Mouse (Mus musculus) heart, postnatal 36 days (tissue): ENCODE results near the gene Myg1. TPM values are rescaled to one million over a fixed set of nuclear protein-coding genes. Genes with fewer than 3 reads are reported as not detected.
"Not testable (repeated sequence)": the region's sequence is repeated elsewhere in the genome, so short reads cannot be mapped to it uniquely, and the experiment has no call there.

Source experiments
- DNase-seq, 2 experiments: peaks; one replicate each; pipeline ENCODE4 v3.0.0; 2021 to 2022
- intact Hi-C: fragments of 180-260 bp; cut with DNase I; formaldehyde crosslinking; loops from one replicate; pipeline ENCODE4 v1.15.1; 2025
- total RNA-seq, 2 experiments: library from RNA; stranded (reverse); gene quantifications; 2 replicates each; pipeline ENCODE4 v1.2.3; 2021

Gene Myg1
- 10 to 100 TPM; 17.7 to 22.7 TPM for total RNA-seq

GRCm38 (mm10) chr15:102331610-102332015 is at the start of gene Myg1:
TSS of gene Myg1 (plus strand) at chr15:102331709.
- DNase-seq = peak; percentile 77 to 83
- intact Hi-C loops = no loop called here

- intact Hi-C loops = no loop called here
- no peak for DNase-seq
These were observed 48.8 kb upstream of the Myg1 start for GRCm38 (mm10) chr15:102282463-102283292.

DNA sequence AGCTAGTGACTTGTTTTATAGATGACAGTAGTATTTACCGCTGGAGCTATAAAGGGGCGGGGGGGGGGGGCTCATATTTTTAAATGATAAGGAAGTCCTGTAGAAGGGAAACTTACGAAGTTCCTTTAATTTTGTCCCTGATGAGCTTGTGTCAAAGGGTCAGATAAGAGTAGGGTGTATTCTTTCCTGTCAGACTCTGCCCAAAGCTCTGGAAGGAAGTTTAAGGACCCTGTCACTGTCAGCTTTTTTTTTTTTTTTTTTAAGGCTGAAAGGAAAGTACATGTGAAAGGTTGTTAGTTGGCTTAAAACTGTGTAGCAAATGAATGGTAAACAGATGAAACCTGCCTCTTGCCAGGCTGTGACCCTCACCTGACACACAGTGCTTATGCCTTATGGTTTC is 47.9 kb upstream of the Myg1 start:
- no peak for DNase-seq
- intact Hi-C loops = no loop called here

DNA sequence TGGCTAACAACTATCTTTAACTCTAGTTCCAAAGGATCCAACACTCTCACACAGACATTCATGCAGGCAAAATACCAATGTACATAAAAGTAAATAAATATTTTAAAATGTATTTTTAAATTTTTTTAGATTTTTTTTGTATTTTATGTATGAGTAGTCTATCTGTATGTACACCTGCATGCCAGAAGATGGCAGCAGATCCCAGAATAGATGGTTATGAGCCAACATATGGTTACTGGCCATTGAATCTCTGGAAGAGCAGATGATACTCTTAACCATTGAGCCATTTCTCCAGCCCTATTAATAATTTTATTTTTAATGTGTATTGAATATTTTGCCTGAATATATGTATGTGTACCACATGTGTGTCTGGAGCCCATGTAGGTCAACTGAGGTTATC is 44.1 kb upstream of the Myg1 start:
- intact Hi-C loops = loop anchor here (5.0 kb wide), 1 partner anchor 90 kb away; no protein-coding TSS in a partner anchor
- DNase-seq = peak; percentile 37 to 46

GRCm38 (mm10) chr15:102295633-102296367 is 35.7 kb upstream of the Myg1 start, which contains the start of gene Espl1:
TSS of gene Espl1 (plus strand) at chr15:102296266.
- intact Hi-C loops = no loop called here
- peak; percentile 92 to 93 for DNase-seq

DNA sequence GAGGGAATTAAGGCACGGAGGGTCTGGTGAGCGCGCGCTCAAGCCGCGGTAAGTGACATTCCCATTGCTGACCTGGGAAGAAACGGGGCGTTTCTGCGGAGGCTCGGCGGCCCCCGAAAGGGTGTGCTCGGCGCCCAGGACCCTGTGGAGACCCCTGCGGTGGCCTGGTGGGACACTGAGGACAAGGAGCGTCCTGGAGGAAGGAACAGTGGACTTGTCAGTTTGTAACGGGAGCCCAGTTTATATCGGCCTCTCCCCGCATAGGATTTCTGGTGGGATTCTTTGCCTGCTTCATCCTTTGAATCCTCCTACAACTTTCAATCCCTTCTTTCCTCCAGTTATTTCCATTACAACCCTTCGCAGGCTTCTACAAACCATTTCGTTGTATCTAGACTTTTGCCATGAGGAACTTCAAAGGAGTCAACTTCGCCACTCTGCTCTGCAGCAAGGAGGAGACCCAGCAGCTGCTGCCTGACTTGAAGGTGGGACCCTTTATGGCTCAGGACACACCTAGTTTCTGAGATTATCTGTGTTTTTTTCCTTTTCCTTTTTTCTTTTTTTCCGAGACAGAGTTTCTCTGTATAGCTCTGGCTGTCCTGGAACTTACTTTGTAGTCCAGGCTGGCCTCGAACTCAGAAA is 35.0 kb upstream of the Myg1 start:
- no peak for DNase-seq
- intact Hi-C loops = no loop called here

- intact Hi-C loops = no loop called here
These were observed 29.0 kb upstream of the Myg1 start for GRCm38 (mm10) chr15:102302542-102302941.

DNA sequence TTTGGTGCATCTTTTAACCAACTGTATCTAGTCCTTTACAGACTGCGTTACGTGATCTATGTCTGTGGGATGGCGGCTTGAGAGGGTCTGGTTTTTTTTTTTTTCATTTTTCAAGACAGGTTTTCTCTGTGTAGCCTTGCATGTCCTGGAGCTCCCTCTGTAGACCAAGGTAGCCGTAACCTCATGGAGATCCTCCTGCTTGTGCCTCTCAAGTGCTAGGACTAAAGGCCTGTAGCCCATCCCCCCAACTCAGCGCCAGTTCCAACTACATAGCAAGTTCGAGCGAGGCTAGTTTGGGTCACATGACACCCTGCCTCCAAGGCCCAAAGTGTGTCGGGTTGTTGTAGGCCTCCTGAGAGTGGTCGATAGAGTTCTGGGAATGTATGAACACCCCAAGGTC is 22.8 kb upstream of the Myg1 start:
- intact Hi-C loops = no loop called here
- DNase-seq = no peak

More at GRCm38 (mm10) chr15:102302542-102302941, 29.0 kb upstream of the Myg1 start:
- no peak for DNase-seq

DNA sequence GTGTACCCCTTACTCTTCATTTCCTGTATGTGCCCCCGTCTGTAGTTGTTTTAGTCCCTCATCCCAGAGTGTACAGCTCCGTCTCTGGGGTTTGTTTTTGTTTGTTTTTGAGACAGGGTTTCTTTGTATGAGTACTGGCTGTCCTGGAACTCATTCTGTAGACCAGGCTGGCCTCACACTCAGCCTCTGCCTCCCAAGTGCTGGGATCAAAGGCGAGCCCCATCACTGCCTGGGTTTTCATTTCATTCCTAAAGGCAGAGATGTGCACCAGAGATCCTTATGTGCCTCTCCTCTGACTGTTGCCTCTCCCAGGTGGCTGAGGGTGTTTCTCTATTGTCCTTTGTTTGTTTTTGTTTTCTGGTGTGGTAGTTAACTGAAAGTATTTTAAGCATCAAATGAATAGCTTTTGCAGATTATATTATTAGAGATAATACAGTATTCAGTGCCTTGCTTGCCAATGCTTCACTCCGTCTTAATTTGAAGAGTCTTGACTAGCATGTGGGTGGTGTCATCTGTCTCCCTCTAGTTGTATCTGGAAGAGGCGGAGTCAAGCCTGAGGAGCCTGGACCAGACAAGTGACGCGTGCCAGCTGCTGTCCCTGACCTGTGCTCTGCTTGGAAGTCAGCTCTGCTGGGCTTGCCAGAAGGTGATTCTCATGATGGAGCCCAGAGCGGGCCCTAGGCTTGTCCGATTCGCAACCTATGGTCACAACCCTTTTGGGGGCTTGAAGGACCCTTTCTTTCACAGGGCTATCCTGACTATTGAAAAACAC is 21.2 kb upstream of the Myg1 start:
- intact Hi-C loops = no loop called here
- peak; percentile 67 for DNase-seq

DNA sequence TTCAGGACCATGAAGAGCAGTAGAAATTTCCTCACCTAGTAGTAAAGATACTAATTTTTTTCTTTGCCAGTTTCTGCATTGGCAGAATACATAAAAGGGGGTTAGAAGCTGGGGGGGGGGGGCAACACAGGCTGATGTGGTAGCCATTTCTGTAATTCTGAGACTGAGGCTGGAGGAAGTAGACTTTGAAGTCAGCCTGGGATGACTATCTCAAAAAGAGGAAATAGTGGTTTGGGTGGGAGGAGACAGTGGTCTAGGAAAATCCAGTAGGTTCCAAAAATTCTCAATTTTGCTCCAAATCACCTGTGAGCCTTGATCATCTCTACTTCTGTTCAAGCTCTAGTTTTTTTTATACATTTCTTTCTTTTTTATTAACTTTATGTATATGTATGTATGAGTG is 20.0 kb upstream of the Myg1 start:
- intact Hi-C loops = no loop called here
- no peak for DNase-seq

- intact Hi-C loops = no loop called here
- DNase-seq = peak; percentile 50 to 53
These were observed 16.2 kb upstream of the Myg1 start for GRCm38 (mm10) chr15:102315292-102315691.

- peak; percentile 76 to 78 for DNase-seq
- intact Hi-C loops = loop anchor here (1.0 to 2.0 kb wide), 3 partner anchors 28 to 137 kb away; no protein-coding TSS in a partner anchor
These were observed 15.2 kb upstream of the Myg1 start for GRCm38 (mm10) chr15:102316263-102316662.

- intact Hi-C loops = no loop called here
These were observed 6.6 kb upstream of the Myg1 start for GRCm38 (mm10) chr15:102324654-102325473.

DNA sequence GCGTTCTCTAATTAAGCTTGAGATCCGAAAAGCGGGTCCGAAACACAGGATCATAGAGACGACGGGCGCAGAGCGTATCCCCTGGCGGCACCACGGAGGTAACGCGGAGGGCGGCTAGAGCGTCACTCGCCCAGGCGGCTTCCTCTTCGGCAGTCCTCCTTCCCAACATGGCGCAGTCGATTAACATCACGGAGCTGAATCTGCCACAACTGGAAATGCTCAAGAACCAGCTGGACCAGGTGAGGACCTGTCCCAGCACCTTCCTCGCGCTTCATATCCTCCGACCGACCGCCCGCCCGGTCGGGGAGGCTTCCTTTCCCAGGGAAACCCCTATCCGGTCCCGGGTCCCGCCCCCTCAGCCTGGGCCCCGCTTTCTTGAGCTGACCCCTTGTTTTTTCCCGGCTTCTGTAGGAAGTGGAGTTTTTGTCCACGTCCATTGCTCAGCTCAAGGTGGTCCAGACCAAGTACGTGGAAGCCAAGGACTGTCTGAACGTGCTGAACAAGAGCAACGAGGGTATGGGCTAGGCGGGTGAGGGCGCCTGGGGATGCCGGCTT is 5.4 kb upstream of the Myg1 start, which contains the start of gene Pfdn5:
Gene Pfdn5, plus strand, starts transcription at position 95 of the 555 bp plus-strand sequence.
- peak; percentile 86 to 90 for DNase-seq
- intact Hi-C loops = no loop called here

More at GRCm38 (mm10) chr15:102324654-102325473, 6.6 kb upstream of the Myg1 start:
- DNase-seq = peak; percentile 15 to 34

DNA sequence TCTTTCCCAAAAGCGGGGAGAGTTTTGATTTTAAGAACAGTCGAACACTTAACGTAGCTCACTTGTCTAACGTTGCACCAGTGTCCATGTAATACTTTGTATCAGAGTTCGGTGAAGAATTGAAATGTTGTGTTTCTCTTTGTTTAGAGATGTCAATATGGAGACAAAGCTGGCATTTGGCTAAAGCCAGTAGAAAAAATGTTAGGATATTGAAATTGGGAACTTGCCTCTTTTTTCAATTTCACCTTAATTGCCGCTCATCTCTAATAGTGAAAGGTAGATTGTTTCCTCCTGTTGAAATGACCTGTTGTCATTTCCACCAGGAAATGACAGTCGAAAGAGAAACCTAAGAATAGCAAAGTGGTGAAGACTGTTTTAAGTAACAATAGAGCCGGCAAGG is 4.6 kb upstream of the Myg1 start:
- DNase-seq = no peak
- intact Hi-C loops = no loop called here

DNA sequence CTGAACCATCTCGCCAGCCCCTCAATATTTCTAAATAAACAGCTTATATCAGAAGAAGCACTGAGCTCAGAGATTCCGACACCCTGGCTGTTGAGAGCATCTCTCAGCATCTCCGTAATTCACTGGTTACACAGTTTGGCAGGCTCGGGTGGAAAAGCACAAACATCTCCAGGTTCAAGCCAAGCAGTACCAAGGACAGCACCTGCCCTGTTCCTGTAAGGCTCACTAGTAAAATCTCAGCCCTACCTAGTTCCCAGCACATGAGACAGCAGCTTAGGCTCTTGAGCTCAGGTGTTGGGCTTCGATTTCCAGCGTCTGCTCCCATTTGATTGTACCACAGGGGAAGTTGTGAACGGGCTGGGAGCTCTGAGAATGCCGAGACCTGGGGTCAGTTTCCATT is 3.7 kb downstream of the Myg1 start:
- no peak for DNase-seq
- intact Hi-C loops = no loop called here

DNA sequence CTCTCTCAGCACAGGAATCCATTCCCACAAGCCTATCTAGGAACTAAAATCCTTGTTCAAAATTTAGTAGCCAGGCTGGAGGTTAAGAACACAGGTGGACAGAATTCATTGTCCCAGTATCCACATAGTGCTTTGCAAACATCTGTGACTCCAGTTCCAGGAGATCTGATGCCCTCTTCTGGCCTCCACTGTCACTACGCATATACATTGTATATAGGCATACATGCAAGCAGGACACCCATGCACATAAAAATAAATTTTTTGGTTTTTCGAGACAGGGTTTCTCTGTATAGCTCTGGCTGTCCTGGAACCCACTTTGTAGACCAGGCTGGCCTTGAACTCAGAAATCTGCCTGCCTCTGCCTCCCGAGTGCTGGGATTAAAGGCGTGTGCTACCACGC is 4.4 kb downstream of the Myg1 start:
- intact Hi-C loops, DNase-seq: not testable (repeated sequence)

GRCm38 (mm10) chr15:102336946-102337345 is 5.4 kb downstream of the Myg1 start:
- intact Hi-C loops = no loop called here
- DNase-seq = no peak

DNA sequence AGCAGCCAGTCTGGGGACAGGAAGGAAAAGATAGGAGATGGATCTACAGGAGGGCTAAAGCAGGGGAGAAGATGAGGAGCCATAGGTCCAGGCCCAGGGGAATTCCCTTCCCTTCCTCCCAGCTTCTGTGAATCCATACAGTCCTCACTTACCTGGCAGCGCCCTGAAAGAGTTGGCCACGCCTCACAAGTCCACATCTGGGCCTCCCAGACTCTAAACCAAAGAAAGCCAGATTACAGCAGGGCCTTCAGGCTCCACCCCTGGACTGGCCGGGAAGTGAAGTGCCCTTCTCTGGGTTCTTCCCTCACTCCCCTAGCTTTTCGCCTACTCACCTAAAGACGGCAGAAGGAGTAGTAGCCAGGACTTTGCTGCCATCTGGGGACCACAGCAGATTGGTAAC is 8.1 kb downstream of the Myg1 start:
- DNase-seq = no peak
- intact Hi-C loops = loop anchor here (5.0 kb wide), 2 partner anchors 83 to 98 kb away; no protein-coding TSS in a partner anchor
